Mouse (Mus musculus): Measurements from ENCODE around the gene Gpc5.

GRCm38 (mm10) chr14:115804751-115805150 is 712.7 kb downstream of the Gpc5 start:
- TF ChIP-seq CTCF (IDR thresholded peaks at IDR 0.05; ENCODE audit: low read depth) = no peak
- TF ChIP-seq EP300 (IDR thresholded peaks at IDR 0.05; ENCODE audit: low read depth) = no peak
